Mouse (Mus musculus) ES-Bruce4 (cell line): ENCODE measurements around the gene Mecom.

Source experiments
- CTCF ChIP-seq: IDR thresholded peaks from one replicate; pipeline ENCODE4 v1.8.1; 2011; ENCODE audit warnings: low read depth, low read length
- EP300 ChIP-seq: IDR thresholded peaks from 2 replicates; pipeline ENCODE4 v1.6.1; 2011; ENCODE audit warnings: low read depth, low read length; ENCODE audit not compliant: insufficient read depth
- POLR2A ChIP-seq: IDR thresholded peaks from one replicate; pipeline ENCODE4 v1.8.1; 2011; ENCODE audit warnings: low read length; ENCODE audit not compliant: insufficient read depth

- no peak for TF ChIP-seq POLR2A
- TF ChIP-seq CTCF = no peak
- TF ChIP-seq EP300 = no peak
Measured at GRCm38 (mm10) chr3:30212802-30213201, 335.0 kb downstream of the Mecom start.
